Comparison of ENCODE assay signal across 27 mouse cellular contexts in genomic region chr1:190347610-190348009, GRCm38 (mm10).
DNase-seq lines count a peak whose midpoint lies in the region; ATAC-seq lines count a peak whose summit lies in the region.
"Had no signal": no experiment of that assay in that cellular context is flagged by ENCODE, and none has a peak within 500 bp of the region (broad histone marks: within the 10 kb centered on the region; RNA-seq: fewer than 3 reads in every experiment).

No protein-coding gene starts in this region.

- WGBS in limb, embryonic 11.5 days = 40% methylated on average over 5 of the region's 5 CpGs
- 66% methylated on average over 5 of the region's 5 CpGs for WGBS in limb, embryonic 10.5 days
- 20% methylated on average over 5 of the region's 5 CpGs for WGBS in limb, embryonic 12.5 days

- no peak overlapping the region for H3K4me2 ChIP-seq in limb, embryonic 11.5 days (ENCODE audit: low read depth, severe bottlenecking)
- peak overlapping the region; percentile 17; the same call in 1 of the 2 replicates for H3K4me2 ChIP-seq in limb, embryonic 12.5 days
- H3K4me2 ChIP-seq: embryonic facial prominence, embryonic 12.5 days; embryonic facial prominence, embryonic 15.5 days; heart, embryonic 12.5 days; heart, embryonic 15.5 days; hindbrain, embryonic 13.5 days had no signal

- no peak; the same call in 1 of the 2 replicates for ATAC-seq in limb, embryonic 11.5 days (ENCODE audit: insufficient number of reproducible peaks, low FRiP score, low TSS enrichment, low read depth)
- peak; percentile 88 for ATAC-seq in limb, embryonic 12.5 days (ENCODE audit: insufficient number of reproducible peaks, insufficient read depth, low FRiP score, low TSS enrichment, low read depth)
- ATAC-seq: activated CD4-positive, CD25-positive, alpha-beta regulatory T cell, adult 4 months; forebrain, embryonic 14.5 days; forebrain, postnatal 0 days; hindbrain, embryonic 16.5 days had no signal

- no peak overlapping the region for H3K27ac ChIP-seq in limb, embryonic 11.5 days (replicated peaks; ENCODE audit: low read depth, low read length)
- no peak overlapping the region for H3K27ac ChIP-seq in limb, embryonic 10.5 days
- H3K27ac ChIP-seq in limb, embryonic 12.5 days = no peak overlapping the region
- H3K27ac ChIP-seq: embryonic facial prominence, embryonic 12.5 days; embryonic facial prominence, embryonic 15.5 days; heart, embryonic 15.5 days; hindbrain, embryonic 10.5 days; hindbrain, embryonic 13.5 days had no signal

- no peaks in the 10 kb centered on the region for H3K9me3 ChIP-seq in limb, embryonic 11.5 days (ENCODE audit: control insufficient read depth, low read length)
- no peaks in the 10 kb centered on the region for H3K9me3 ChIP-seq in limb, embryonic 10.5 days (replicated peaks)
- H3K9me3 ChIP-seq in limb, embryonic 12.5 days = no peaks in the 10 kb centered on the region
- H3K9me3 ChIP-seq: embryonic facial prominence, embryonic 12.5 days; embryonic facial prominence, embryonic 15.5 days; heart, embryonic 12.5 days; heart, embryonic 15.5 days; hindbrain, embryonic 10.5 days; hindbrain, embryonic 13.5 days had no signal

- H3K4me1 ChIP-seq in limb, embryonic 11.5 days (ENCODE audit: control insufficient read depth, insufficient read depth, low read length) = no peaks in the 10 kb centered on the region; the same call in 1 of the 2 replicates
- peaks cover 15% of the 10 kb centered on the region for H3K4me1 ChIP-seq in limb, embryonic 10.5 days
- peaks cover 30% of the 10 kb centered on the region for H3K4me1 ChIP-seq in limb, embryonic 12.5 days (replicated peaks)
- H3K4me1 ChIP-seq: embryonic facial prominence, embryonic 12.5 days; embryonic facial prominence, embryonic 15.5 days; heart, embryonic 12.5 days; heart, embryonic 15.5 days; hindbrain, embryonic 13.5 days had no signal

- DNase-seq in embryo, embryonic 11 days = peak; percentile 25
- no peak for DNase-seq in embryo, embryonic 10 days (ENCODE audit: low spot score)
- peak; percentile 61 for DNase-seq in limb, embryonic 11.5 days (ENCODE audit: low spot score)
- DNase-seq in limb, embryonic 10.5 days (ENCODE audit: low spot score) = no peak
- DNase-seq in mesoderm, embryonic 11.5 days (ENCODE audit: low read depth, low spot score) = peak; percentile 58
- no peak for DNase-seq in urinary bladder, adult 2 months (ENCODE audit: low spot score)
- DNase-seq in adrenal gland, adult 18-20 months (ENCODE audit: low spot score in 2 of 2) = no peak
- DNase-seq: adrenal gland, postnatal 10 days; adrenal gland, postnatal 36 days; cerebellum, adult 18-20 months; cerebellum, adult 9-10 months; cerebellum, postnatal 14 days; forebrain, postnatal 0 days; gastrocnemius, postnatal 25 days; heart, adult 18-20 months; heart, postnatal 10 days; heart, postnatal 36 days had no signal

- H3K4me3 ChIP-seq in limb, embryonic 11.5 days (ENCODE audit: low read depth, low read length) = no peak overlapping the region
- H3K4me3 ChIP-seq in limb, embryonic 10.5 days = no peak overlapping the region
- no peak overlapping the region for H3K4me3 ChIP-seq in limb, embryonic 12.5 days (replicated peaks)
- H3K4me3 ChIP-seq: embryonic facial prominence, embryonic 12.5 days; embryonic facial prominence, embryonic 15.5 days; heart, embryonic 12.5 days; heart, embryonic 15.5 days; hindbrain, embryonic 10.5 days; hindbrain, embryonic 13.5 days had no signal

- no peak overlapping the region for H3K9ac ChIP-seq in limb, embryonic 11.5 days (ENCODE audit: low read length)
- H3K9ac ChIP-seq in limb, embryonic 12.5 days (replicated peaks) = no peak overlapping the region
- H3K9ac ChIP-seq: embryonic facial prominence, embryonic 12.5 days; embryonic facial prominence, embryonic 15.5 days; forebrain, postnatal 0 days; heart, embryonic 12.5 days; heart, embryonic 15.5 days; hindbrain, embryonic 13.5 days had no signal

- no peaks in the 10 kb centered on the region for H3K36me3 ChIP-seq in limb, embryonic 11.5 days (ENCODE audit: control insufficient read depth, insufficient read depth, low read length)
- no peaks in the 10 kb centered on the region for H3K36me3 ChIP-seq in limb, embryonic 10.5 days
- H3K36me3 ChIP-seq in limb, embryonic 12.5 days = no peaks in the 10 kb centered on the region
- H3K36me3 ChIP-seq: embryonic facial prominence, embryonic 12.5 days; embryonic facial prominence, embryonic 15.5 days; heart, embryonic 12.5 days; heart, embryonic 15.5 days; hindbrain, embryonic 10.5 days; hindbrain, embryonic 13.5 days had no signal

- H3K27me3 ChIP-seq in limb, embryonic 11.5 days (ENCODE audit: control insufficient read depth, insufficient read depth, low read length) = no peaks in the 10 kb centered on the region
- peaks cover 50% of the 10 kb centered on the region; the same call in 1 of the 2 replicates for H3K27me3 ChIP-seq in limb, embryonic 10.5 days (ENCODE audit: low read depth, poor library complexity, severe bottlenecking)
- peaks cover 82% of the 10 kb centered on the region for H3K27me3 ChIP-seq in limb, embryonic 12.5 days
- H3K27me3 ChIP-seq: embryonic facial prominence, embryonic 12.5 days; embryonic facial prominence, embryonic 15.5 days; heart, embryonic 15.5 days had no signal

Comparison
In these comparisons a context has a peak if more than half of its experiments do, and no peak if none do; other contexts are left out.
1. DNase-seq: peak in embryo, embryonic 11 days (single experiment), limb, embryonic 11.5 days (single experiment) and mesoderm, embryonic 11.5 days (single experiment); none in embryo, embryonic 10 days (single experiment), limb, embryonic 10.5 days (single experiment), urinary bladder, adult 2 months (single experiment) and adrenal gland, adult 18-20 months (0 of 2).